Mouse (Mus musculus): ENCODE data around the gene Fkbp15. TPM values are rescaled to one million over a fixed set of nuclear protein-coding genes. Genes with fewer than 3 reads are reported as not detected.
"Not testable (repeated sequence)": the region's sequence is repeated elsewhere in the genome, so short reads cannot be mapped to it uniquely, and the experiment has no call there.

Gene Fkbp15
- total RNA-seq, 1 experiment from 2014 or later, result 141 TPM

- ATAC-seq (ENCODE audit: extremely low read depth, insufficient number of reproducible peaks, low FRiP score, poor library complexity, severe bottlenecking), result no peak
Observed at GRCm38 (mm10) chr4:62290816-62291505, 69.4 kb downstream of the Fkbp15 start.

GRCm38 (mm10) chr4:62289226-62289625 is 71.1 kb downstream of the Fkbp15 start:
- ATAC-seq (ENCODE audit: extremely low read depth, insufficient number of reproducible peaks, low FRiP score, poor library complexity, severe bottlenecking), result no peak

GRCm38 (mm10) chr4:62286992-62287900 is 73.1 kb downstream of the Fkbp15 start:
- no peak for ATAC-seq (ENCODE audit: extremely low read depth, insufficient number of reproducible peaks, low FRiP score, poor library complexity, severe bottlenecking)

- peak; percentile 39; the same call in 1 of the 2 replicates for ATAC-seq (ENCODE audit: extremely low read depth, insufficient number of reproducible peaks, low FRiP score, poor library complexity, severe bottlenecking)
Observed at GRCm38 (mm10) chr4:62286257-62286991, 73.9 kb downstream of the Fkbp15 start.

- no peak for ATAC-seq (ENCODE audit: extremely low read depth, insufficient number of reproducible peaks, low FRiP score, poor library complexity, severe bottlenecking)
Observed at GRCm38 (mm10) chr4:62285576-62285975, 74.8 kb downstream of the Fkbp15 start.

DNA sequence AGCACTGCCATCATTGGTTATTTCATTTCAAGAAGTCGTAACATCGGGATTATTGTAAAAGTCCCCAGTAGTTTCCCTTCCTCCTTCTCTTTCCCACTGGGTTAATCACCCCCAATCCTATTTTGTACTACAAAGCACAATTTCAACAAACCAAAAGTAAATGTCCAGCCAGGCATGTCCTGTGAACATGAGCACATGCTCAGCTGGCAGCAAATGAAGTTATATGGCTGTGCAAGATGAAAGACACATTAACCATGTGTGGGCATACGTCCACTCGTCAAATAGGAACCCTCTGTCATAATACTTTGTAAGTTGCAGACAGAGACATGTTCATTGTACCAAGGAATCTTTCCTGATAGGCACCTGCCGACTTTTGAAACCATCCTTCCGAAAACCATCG is 77.4 kb downstream of the Fkbp15 start:
- no peak for ATAC-seq (ENCODE audit: extremely low read depth, insufficient number of reproducible peaks, low FRiP score, poor library complexity, severe bottlenecking)

GRCm38 (mm10) chr4:62281319-62281718 is 79.0 kb downstream of the Fkbp15 start:
- ATAC-seq (ENCODE audit: extremely low read depth, insufficient number of reproducible peaks, low FRiP score, poor library complexity, severe bottlenecking), result no peak

DNA sequence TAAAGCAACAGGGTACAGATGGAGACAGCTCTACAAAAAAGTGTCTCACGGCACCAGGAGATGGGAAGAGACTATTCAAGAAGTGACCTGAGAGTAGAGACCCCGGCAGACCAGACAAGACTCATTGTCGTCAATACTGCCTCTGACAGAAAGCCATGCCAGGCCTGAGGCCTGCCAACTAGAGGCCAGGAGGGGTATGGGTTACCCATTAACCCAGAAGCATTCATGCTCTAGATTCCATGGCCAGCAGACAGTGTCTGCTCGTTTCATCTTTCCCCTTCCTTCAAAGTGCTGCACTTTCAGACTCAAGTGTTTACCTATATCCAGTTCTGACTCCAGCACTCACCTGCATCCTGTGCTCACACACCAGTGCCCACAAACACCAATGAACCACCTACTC is 82.3 kb downstream of the Fkbp15 start:
- no peak for ATAC-seq (ENCODE audit: extremely low read depth, insufficient number of reproducible peaks, low FRiP score, poor library complexity, severe bottlenecking)

DNA sequence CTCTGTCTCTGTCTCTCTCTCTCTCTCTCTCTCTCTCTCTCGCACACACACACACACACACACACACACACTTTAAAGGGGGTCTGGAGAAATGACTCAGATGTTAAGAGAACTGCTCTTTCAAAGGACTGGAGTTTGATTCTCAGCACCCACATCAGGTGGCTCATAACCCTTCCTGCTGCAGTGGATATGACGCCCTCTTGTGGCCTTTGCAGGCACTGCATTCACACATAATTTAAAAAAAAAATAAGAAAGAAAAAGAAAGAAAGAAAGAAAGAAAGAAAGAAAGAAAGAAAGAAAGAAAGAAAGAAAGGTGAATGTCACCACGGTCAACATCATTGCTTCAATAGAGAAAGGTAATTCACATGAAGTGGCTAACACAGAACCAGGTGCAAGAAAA is 83.1 kb downstream of the Fkbp15 start:
- no peak for ATAC-seq (ENCODE audit: extremely low read depth, insufficient number of reproducible peaks, low FRiP score, poor library complexity, severe bottlenecking)

DNA sequence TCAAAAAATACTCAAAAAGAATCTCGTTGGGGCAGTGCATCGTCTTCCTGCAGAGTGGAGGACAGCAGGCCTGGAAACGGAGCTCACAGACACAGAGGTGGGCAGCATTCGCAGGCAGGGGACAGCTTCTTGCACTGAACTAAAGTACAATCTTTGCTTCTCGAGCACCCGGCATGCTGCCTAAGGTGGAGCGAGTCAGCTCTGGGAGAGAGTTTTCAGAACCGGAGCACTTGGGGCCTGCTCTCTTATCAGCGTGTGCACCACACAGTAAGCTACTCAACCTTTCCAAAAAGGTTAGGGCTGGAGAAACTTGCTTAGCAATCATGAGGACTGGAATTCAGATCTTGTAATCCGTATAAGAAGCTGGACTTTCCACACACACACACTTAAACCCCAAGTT is 83.7 kb downstream of the Fkbp15 start:
- no peak for ATAC-seq (ENCODE audit: extremely low read depth, insufficient number of reproducible peaks, low FRiP score, poor library complexity, severe bottlenecking)

DNA sequence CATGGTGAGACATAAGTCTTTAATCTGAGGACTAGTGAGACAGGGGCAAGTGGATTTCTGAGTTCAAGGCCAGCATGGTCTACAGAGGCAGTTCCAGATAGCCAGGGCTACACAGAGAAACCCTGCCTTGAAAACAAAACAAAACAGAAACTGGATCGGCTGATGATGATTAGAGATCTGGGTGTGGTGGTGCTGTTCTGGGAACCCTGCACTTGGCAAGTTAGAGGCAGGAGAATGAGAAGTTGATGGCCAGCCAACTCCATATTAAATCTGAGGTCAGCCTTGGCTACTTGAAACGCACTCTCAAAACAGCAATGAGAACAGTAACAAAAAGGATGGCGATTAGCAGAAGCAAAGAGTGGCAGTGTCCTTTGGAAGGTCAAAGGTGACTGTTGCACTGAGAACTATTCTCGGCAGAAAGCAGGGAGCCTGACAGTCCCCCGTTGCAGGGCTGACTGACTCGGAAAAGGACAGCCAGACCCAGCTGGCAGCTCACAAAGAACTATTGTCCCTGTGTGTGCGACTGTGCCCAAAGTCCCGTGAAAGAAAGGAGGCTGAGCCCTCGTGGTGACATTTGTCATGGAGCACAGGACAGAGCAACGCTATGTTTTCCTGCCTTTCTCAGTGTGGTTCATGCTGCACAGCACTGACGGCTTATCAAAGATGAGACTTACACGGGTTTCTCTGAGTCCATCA is 85.4 kb downstream of the Fkbp15 start:
- no peak for ATAC-seq (ENCODE audit: extremely low read depth, insufficient number of reproducible peaks, low FRiP score, poor library complexity, severe bottlenecking)

- ATAC-seq (ENCODE audit: extremely low read depth, insufficient number of reproducible peaks, low FRiP score, poor library complexity, severe bottlenecking), result no peak
Observed at GRCm38 (mm10) chr4:62273916-62274315, 86.4 kb downstream of the Fkbp15 start.

DNA sequence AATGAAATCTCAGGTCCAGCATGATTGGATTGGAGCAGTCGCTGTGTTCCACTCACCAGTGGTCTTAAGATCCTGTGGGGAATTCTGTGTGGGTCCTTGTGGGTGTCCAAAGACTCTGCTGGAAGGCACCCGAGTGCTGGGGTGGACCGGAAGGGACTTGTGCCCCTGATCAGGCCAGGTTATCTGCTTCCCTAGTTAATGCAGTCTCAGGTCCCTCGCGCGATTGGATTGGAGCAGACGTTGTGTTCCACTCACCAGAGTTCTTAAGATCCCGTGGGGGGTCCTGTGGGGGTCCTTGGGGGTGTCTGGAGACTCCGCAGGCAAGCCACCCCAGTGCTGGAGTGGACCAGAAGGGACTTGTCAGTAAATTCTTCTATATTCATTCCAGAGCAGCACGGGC is 87.7 kb downstream of the Fkbp15 start:
- no peak for ATAC-seq (ENCODE audit: extremely low read depth, insufficient number of reproducible peaks, low FRiP score, poor library complexity, severe bottlenecking)

GRCm38 (mm10) chr4:62267101-62267500 is 93.2 kb downstream of the Fkbp15 start:
- no peak for ATAC-seq (ENCODE audit: extremely low read depth, insufficient number of reproducible peaks, low FRiP score, poor library complexity, severe bottlenecking)

DNA sequence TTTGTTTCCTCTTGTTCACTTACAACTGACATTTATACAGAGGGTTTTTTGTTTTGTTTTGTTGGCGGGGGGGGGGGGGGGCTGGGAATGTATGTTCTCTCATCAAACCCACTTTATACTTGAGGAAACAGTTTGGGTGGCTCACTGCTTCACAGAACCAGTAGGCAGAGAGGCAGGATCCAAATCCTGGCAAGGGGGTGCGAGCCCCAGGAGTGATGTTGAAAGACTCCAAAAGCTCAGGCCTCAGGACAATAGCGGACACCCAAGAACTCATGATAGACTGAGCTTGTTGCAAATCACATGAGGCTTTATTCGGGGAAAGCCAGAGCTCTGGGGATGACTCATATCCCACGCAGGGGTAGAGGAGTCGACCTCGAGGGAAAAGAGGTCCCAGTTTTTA is 94.3 kb downstream of the Fkbp15 start:
- ATAC-seq (ENCODE audit: extremely low read depth, insufficient number of reproducible peaks, low FRiP score, poor library complexity, severe bottlenecking), result not testable (repeated sequence)

DNA sequence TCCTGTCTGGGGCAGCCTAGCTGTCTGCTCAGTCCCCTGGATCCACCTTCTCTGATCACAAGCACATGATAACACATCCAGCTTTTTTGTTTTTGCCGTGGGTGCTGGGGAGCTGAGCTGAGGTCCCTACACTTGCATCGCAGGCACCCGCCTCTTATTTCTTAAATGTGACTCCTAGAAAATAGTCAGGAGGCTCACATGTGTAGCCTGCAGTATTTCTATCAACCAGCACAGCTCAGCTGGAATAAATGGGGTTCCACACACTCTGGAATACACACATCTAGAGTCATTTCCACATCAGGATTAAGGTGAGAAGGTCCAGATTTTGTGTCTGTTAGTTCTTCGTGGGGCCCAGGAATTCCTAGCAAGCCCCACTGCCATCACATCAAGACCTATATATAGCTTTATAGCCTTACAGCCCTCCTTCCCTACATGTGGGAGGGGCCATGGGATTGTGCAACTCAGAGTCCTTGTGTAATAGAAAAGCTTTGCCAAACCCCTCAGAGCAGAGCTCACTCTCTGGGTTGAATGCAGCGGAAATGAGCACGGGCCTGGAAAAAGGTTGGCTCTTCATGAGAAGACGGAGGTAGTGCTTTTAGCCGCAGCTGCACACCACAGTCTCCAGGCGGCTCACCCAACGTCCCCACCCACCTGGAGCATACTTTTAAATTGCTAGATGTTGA is 95.1 kb downstream of the Fkbp15 start:
- ATAC-seq (ENCODE audit: extremely low read depth, insufficient number of reproducible peaks, low FRiP score, poor library complexity, severe bottlenecking), result no peak

- no peak for ATAC-seq (ENCODE audit: extremely low read depth, insufficient number of reproducible peaks, low FRiP score, poor library complexity, severe bottlenecking)
Observed at GRCm38 (mm10) chr4:62263133-62263844, 97.1 kb downstream of the Fkbp15 start.

DNA sequence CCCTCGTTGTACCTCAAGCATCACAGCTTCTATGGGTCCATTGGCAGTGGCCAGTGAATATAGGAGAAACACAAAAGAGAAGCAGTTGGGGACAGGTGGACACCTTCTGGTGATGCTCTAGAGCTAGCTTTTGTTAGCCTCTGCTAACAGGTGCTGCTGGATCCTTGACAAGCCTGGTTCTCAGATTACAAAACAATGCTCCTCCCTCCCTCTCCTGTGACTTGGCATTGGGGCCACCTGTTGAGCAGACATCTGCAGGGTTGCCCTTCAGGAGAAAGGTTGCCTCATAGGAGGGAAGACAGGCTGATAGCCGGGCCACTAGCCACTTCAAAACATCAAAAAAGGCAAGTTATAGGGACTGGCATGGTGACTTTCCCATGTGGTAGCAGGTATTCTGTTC is 98.1 kb downstream of the Fkbp15 start, which contains the start of gene Slc31a2:
Gene Slc31a2, plus strand, starts transcription at position 287 of the 400 bp plus-strand sequence.
- no peak for ATAC-seq (ENCODE audit: extremely low read depth, insufficient number of reproducible peaks, low FRiP score, poor library complexity, severe bottlenecking)

Data from neutrophil, adult 5-6 weeks (primary cell).